In the genomic region with DNA sequence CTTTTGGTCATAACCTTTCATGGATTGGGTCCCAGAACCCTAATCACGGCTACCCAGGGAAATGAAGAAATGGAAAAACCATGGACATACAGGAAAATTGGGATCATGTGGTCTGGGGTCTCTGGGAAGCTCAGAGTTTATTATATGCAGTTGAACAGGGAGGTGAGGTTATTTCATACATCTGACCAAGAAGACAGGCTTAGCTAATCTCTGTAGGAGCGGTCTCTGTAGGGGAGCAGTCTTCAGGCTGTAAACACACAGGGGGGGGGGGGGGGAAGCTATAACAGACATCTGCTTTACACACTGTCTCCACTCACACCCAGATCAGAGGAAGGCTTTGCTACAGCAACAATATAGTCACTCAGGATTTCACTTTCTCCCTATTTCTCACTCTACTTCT, we compare ENCODE assay signal across 16 mouse cellular contexts.
"Had no signal": no experiment of that assay in that cellular context is flagged by ENCODE, and none has a peak within 500 bp of the region (broad histone marks: within the 10 kb centered on the region; RNA-seq: fewer than 3 reads in every experiment).

No protein-coding gene starts in this region.

- H3K9ac ChIP-seq: liver, embryonic 15.5 days; liver, postnatal 0 days; lung, embryonic 15.5 days; midbrain, embryonic 12.5 days; midbrain, embryonic 15.5 days; neural tube, embryonic 12.5 days had no signal

- H3K4me1 ChIP-seq: liver, embryonic 15.5 days; lung, embryonic 15.5 days; megakaryocyte, embryonic 14.5 days; midbrain, embryonic 12.5 days; midbrain, embryonic 15.5 days; neural tube, embryonic 12.5 days had no signal

- DNase-seq: liver, postnatal 0 days; lung, adult 2 months; lung, postnatal 14 days; lung, postnatal 36 days; right cerebral cortex, postnatal 14 days; thymus, adult 2 months; thymus, postnatal 25 days; thymus, postnatal 4 days had no signal

- H3K27ac ChIP-seq: liver, embryonic 15.5 days; lung, embryonic 15.5 days; macrophage; midbrain, embryonic 12.5 days; midbrain, embryonic 15.5 days; neural tube, embryonic 12.5 days had no signal

- H3K27me3 ChIP-seq: liver, embryonic 15.5 days; lung, embryonic 15.5 days; megakaryocyte, embryonic 14.5 days; midbrain, embryonic 12.5 days; midbrain, embryonic 15.5 days; neural tube, embryonic 12.5 days had no signal

- H3K4me2 ChIP-seq: liver, embryonic 15.5 days; lung, embryonic 15.5 days; midbrain, embryonic 12.5 days; midbrain, embryonic 15.5 days; neural tube, embryonic 12.5 days had no signal

- H3K4me3 ChIP-seq: liver, embryonic 15.5 days; lung, embryonic 15.5 days; megakaryocyte, embryonic 14.5 days; midbrain, embryonic 12.5 days; midbrain, embryonic 15.5 days; neural tube, embryonic 12.5 days had no signal

- H3K36me3 ChIP-seq: liver, embryonic 15.5 days; lung, embryonic 15.5 days; midbrain, embryonic 12.5 days; midbrain, embryonic 15.5 days; neural tube, embryonic 12.5 days had no signal

- ATAC-seq: liver, postnatal 0 days; lung, postnatal 0 days; midbrain, embryonic 15.5 days had no signal

- H3K9me3 ChIP-seq: liver, embryonic 15.5 days; lung, embryonic 15.5 days; megakaryocyte, embryonic 14.5 days; midbrain, embryonic 12.5 days; midbrain, embryonic 15.5 days; neural tube, embryonic 12.5 days had no signal
